Mouse (Mus musculus) CH12.LX (cell line): ENCODE measurements at regions not wholly inside any gene's neighbourhood (a gene's known extent, or its start where the extent isn't known, plus 50 kb on each side); places are given as distances from the start of the nearest gene placed in this dataset.
A peak's percentile ranks its signal among the peaks of the same experiment; 100 is the strongest.

ENCODE experiments used
- DNase-seq: peaks from one replicate; pipeline ENCODE4 v3.0.0-alpha.2; 2013; ENCODE audit errors: extremely low read depth
- H3K27ac ChIP-seq: 2 replicates; pipeline ENCODE4 v1.5.1; 2012; ENCODE audit warnings: low read depth, mild to moderate bottlenecking, control low read depth, moderate library complexity; ENCODE audit not compliant: insufficient read depth
- H3K27me3 ChIP-seq: replicated peaks from 2 replicates; pipeline ENCODE3; 2012; ENCODE audit warnings: inconsistent platforms
- H3K36me3 ChIP-seq, 2 experiments: replicated peaks in 1 of 2; 2 replicates each; pipeline versions ENCODE3 to v1.6.1; 2012; ENCODE audit warnings: inconsistent platforms in 1 of 2, low read length in 1 of 2, mild to moderate bottlenecking in 1 of 2, mixed read lengths in 1 of 2, moderate library complexity in 1 of 2; ENCODE audit not compliant: control insufficient read depth in 1 of 2, insufficient read depth in 1 of 2
- H3K4me1 ChIP-seq, 2 experiments: 2 replicates each; pipeline ENCODE4 v1.6.1; 2012; ENCODE audit warnings: inconsistent platforms in 1 of 2, moderate library complexity in 1 of 2; ENCODE audit not compliant: insufficient read depth in 2 of 2, control insufficient read depth in 1 of 2
- H3K4me2 ChIP-seq: 2 replicates; pipeline ENCODE4 v1.6.1; 2012; ENCODE audit warnings: low read depth, mild to moderate bottlenecking, control low read depth; ENCODE audit not compliant: poor library complexity, insufficient read depth, severe bottlenecking
- H3K4me3 ChIP-seq, 3 experiments: fragments of 150-350 bp in 1 of 3; sonication (generic) in 1 of 3; replicated peaks in 1 of 3; 2 replicates each; pipeline versions ENCODE3 to v1.5.1; 2011 to 2012; ENCODE audit warnings: low read depth in 2 of 3, low read length in 2 of 3, mild to moderate bottlenecking in 2 of 3, moderate library complexity in 2 of 3, control low read depth in 1 of 3, improper control_type of control experiment in 1 of 3, inconsistent platforms in 1 of 3, mixed read lengths in 1 of 3; ENCODE audit not compliant: poor library complexity in 1 of 3
- H3K79me2 ChIP-seq: replicated peaks from 2 replicates; pipeline ENCODE4 v1.6.1; 2012; ENCODE audit warnings: mild to moderate bottlenecking, moderate library complexity; ENCODE audit not compliant: control insufficient read depth, poor library complexity, insufficient read depth, severe bottlenecking; ENCODE audit errors: extremely low read depth
- H3K9ac ChIP-seq: 2 replicates; pipeline ENCODE4 v1.6.1; 2012; ENCODE audit warnings: low read depth, mild to moderate bottlenecking, control low read depth, moderate library complexity; ENCODE audit not compliant: insufficient read depth
- H3K9me3 ChIP-seq: replicated peaks from 2 replicates; pipeline ENCODE3; 2012; ENCODE audit warnings: low read length, inconsistent platforms, mixed read lengths
- CHD2 ChIP-seq: IDR thresholded peaks from 2 replicates; pipeline ENCODE4 v1.6.1; 2011; ENCODE audit warnings: low read length, improper control_type of control experiment
- CTCF ChIP-seq, 2 experiments: IDR thresholded peaks in 1 of 2; conservative IDR thresholded peaks in 1 of 2; 2 replicates each; pipeline ENCODE4 v1.5.1; 2011 to 2012; ENCODE audit warnings: low read depth in 2 of 2, low read length in 2 of 2, improper control_type of control experiment in 1 of 2, inconsistent platforms in 1 of 2, mild to moderate bottlenecking in 1 of 2, moderate library complexity in 1 of 2
- E2F4 ChIP-seq: IDR thresholded peaks from 2 replicates; pipeline ENCODE4 v1.6.1; 2011; ENCODE audit warnings: low read depth, low read length, improper control_type of control experiment; ENCODE audit not compliant: insufficient replicate concordance
- ELF1 ChIP-seq: IDR thresholded peaks from 2 replicates; pipeline ENCODE4 v1.6.1; 2014; ENCODE audit warnings: low read depth, mild to moderate bottlenecking, inconsistent platforms, low read length, improper control_type of control experiment
- HCFC1 ChIP-seq: IDR thresholded peaks from 2 replicates; pipeline ENCODE4 v1.6.1; 2012; ENCODE audit warnings: low read depth, mild to moderate bottlenecking, inconsistent platforms, low read length, improper control_type of control experiment
- JUND ChIP-seq: conservative IDR thresholded peaks from 2 replicates; pipeline ENCODE4 v1.6.1; 2011; ENCODE audit warnings: low read depth, low read length, improper control_type of control experiment
- MAFK ChIP-seq: IDR thresholded peaks from 2 replicates; pipeline ENCODE4 v1.6.1; 2011; ENCODE audit warnings: low read length, improper control_type of control experiment; ENCODE audit not compliant: insufficient replicate concordance
- MAX ChIP-seq: IDR thresholded peaks from 2 replicates; pipeline ENCODE4 v1.6.1; 2011; ENCODE audit warnings: low read length, improper control_type of control experiment
- MAZ ChIP-seq: IDR thresholded peaks from 2 replicates; pipeline ENCODE4 v1.6.1; 2012; ENCODE audit warnings: low read depth, mild to moderate bottlenecking, inconsistent platforms, low read length, improper control_type of control experiment, moderate library complexity
- NELFE ChIP-seq: IDR thresholded peaks from 2 replicates; pipeline ENCODE4 v1.6.1; 2011; ENCODE audit warnings: low read depth, low read length, improper control_type of control experiment
- PAX5 ChIP-seq: IDR thresholded peaks from 2 replicates; pipeline ENCODE4 v1.6.1; 2012; ENCODE audit warnings: low read length, inconsistent platforms, mixed read lengths
- RAD21 ChIP-seq: IDR thresholded peaks from 2 replicates; pipeline ENCODE4 v1.6.1; 2011; ENCODE audit warnings: low read depth, mild to moderate bottlenecking, low read length, improper control_type of control experiment, moderate library complexity
- SMC3 ChIP-seq: IDR thresholded peaks from 2 replicates; pipeline ENCODE4 v1.6.1; 2011; ENCODE audit warnings: low read depth, low read length, improper control_type of control experiment
- UBTF ChIP-seq: IDR thresholded peaks from 2 replicates; pipeline ENCODE4 v1.6.1; 2012; ENCODE audit warnings: low read depth, mild to moderate bottlenecking, inconsistent platforms, low read length, improper control_type of control experiment, moderate library complexity
- USF1 ChIP-seq: IDR thresholded peaks from 2 replicates; pipeline ENCODE4 v1.6.1; 2014; ENCODE audit warnings: low read depth, mild to moderate bottlenecking, inconsistent platforms, low read length, improper control_type of control experiment
- USF2 ChIP-seq: conservative IDR thresholded peaks from 2 replicates; pipeline ENCODE4 v1.6.1; 2011; ENCODE audit warnings: low read depth, low read length, improper control_type of control experiment
- ZMIZ1 ChIP-seq: IDR thresholded peaks from 2 replicates; pipeline ENCODE4 v1.6.1; 2012; ENCODE audit warnings: low read depth, mild to moderate bottlenecking, inconsistent platforms, low read length, improper control_type of control experiment
- ZNF384 ChIP-seq: IDR thresholded peaks from 2 replicates; pipeline ENCODE4 v1.6.1; 2012; ENCODE audit warnings: low read depth, low read length, improper control_type of control experiment, inconsistent platforms
- dilution Hi-C: fragments of 300-500 bp; cut with MboI; formaldehyde crosslinking; loops from 2 replicates; pipeline ENCODE4 v1.14.3; 2020; ENCODE audit warnings: low sequenced_read_pairs; ENCODE audit not compliant: extremely low pct_unique_long_range_greater_than_20kb, extremely low pct_ligation_motif_present
- in situ Hi-C: fragments of 300-500 bp; cut with MboI; formaldehyde crosslinking; loops from 3 replicates; pipeline ENCODE4 v1.14.3; 2019; ENCODE audit warnings: low sequenced_read_pairs, low pct_ligation_motif_present, low pct_unique_long_range_greater_than_20kb, mixed read lengths

- H3K4me2 ChIP-seq, result no peak overlapping the region
- dilution Hi-C loops, result no loop called here
- in situ Hi-C loops, result no loop called here
- no peak overlapping the region for H3K4me3 ChIP-seq
- TF ChIP-seq JUND, result no peak
- TF ChIP-seq, all 38 proteins: peak for 0
- H3K79me2 ChIP-seq, result no peaks in the 10 kb centered on the region
- H3K9me3 ChIP-seq, result peaks cover 7% of the 10 kb centered on the region
- H3K27ac ChIP-seq, result no peak overlapping the region
- H3K36me3 ChIP-seq, result no peaks in the 10 kb centered on the region
- DNase-seq, result no peak
- H3K27me3 ChIP-seq, result no peaks in the 10 kb centered on the region
- H3K4me1 ChIP-seq, result no peaks in the 10 kb centered on the region
- H3K9ac ChIP-seq, result no peak overlapping the region
Observed at GRCm38 (mm10) chr7:113121911-113122319, 85.3 kb upstream of the Arntl start.

- Histone ChIP-seq H3K9me3 (peaks cover 8% of the 10 kb centered on the region), H3K79me2 (no peaks in the 10 kb centered on the region), H3K9ac (no peak overlapping the region), H3K4me2 (no peak overlapping the region), H3K27me3 (no peaks in the 10 kb centered on the region), H3K4me3 (no peak overlapping the region), H3K36me3 (no peaks in the 10 kb centered on the region), H3K4me1 (no peaks in the 10 kb centered on the region), H3K27ac (no peak overlapping the region)
- DNase-seq, result no peak
- in situ Hi-C loops, result loop anchor here (5.0 to 25.0 kb wide), 2 partner anchors 204 to 714 kb away; no protein-coding TSS in a partner anchor
- TF ChIP-seq NELFE (no peak), ZMIZ1 (no peak), SMC3 (peak; percentile 38; the same call in 1 of the 2 replicates), JUND (no peak), ELF1 (no peak), USF2 (no peak), CHD2 (no peak), CTCF (conservative IDR thresholded peaks at IDR 0.05 in 1 of 2, IDR thresholded peaks at IDR 0.05 in 1 of 2; ENCODE audit: low read depth in 2 of 2, low read length in 2 of 2) (peak in 1 of 2 experiments; percentile 46; a peak in 2 of 4 replicates), RAD21 (peak; percentile 35), HCFC1 (no peak)
- dilution Hi-C loops, result no loop called here
Observed at GRCm38 (mm10) chr7:113126010-113126409, 81.3 kb upstream of the Arntl start.

- dilution Hi-C loops (no loop called here), in situ Hi-C loops (loop anchor here (25.0 kb wide), 1 partner anchor 718 kb away; no protein-coding TSS in a partner anchor)
- no peak for DNase-seq
- H3K9ac ChIP-seq, result no peak overlapping the region
- TF ChIP-seq HCFC1, result no peak
- TF ChIP-seq MAZ, result no peak
- no peak for TF ChIP-seq UBTF
- TF ChIP-seq USF1, result no peak
- TF ChIP-seq E2F4, result no peak
- TF ChIP-seq PAX5, result no peak
- TF ChIP-seq ELF1, result no peak
- no peak for TF ChIP-seq MAX
- TF ChIP-seq ZNF384, result no peak
- no peak for TF ChIP-seq CTCF (conservative IDR thresholded peaks at IDR 0.05 in 1 of 2, IDR thresholded peaks at IDR 0.05 in 1 of 2; ENCODE audit: low read depth in 2 of 2, low read length in 2 of 2)
- TF ChIP-seq JUND, result no peak
- TF ChIP-seq MAFK, result no peak
- TF ChIP-seq NELFE, result no peak
- no peaks in the 10 kb centered on the region for H3K36me3 ChIP-seq
- H3K9me3 ChIP-seq, result peaks cover 3% of the 10 kb centered on the region
- no peak overlapping the region for H3K4me3 ChIP-seq
- H3K4me1 ChIP-seq, result peaks cover 13 to 38% of the 10 kb centered on the region in 2 experiments
- no peaks in the 10 kb centered on the region for H3K27me3 ChIP-seq
- H3K79me2 ChIP-seq, result no peaks in the 10 kb centered on the region
- H3K4me2 ChIP-seq, result no peak overlapping the region
- no peak overlapping the region for H3K27ac ChIP-seq
Observed at GRCm38 (mm10) chr7:113130552-113130951, 76.7 kb upstream of the Arntl start.
